Mouse (Mus musculus): Measurements from ENCODE around the gene Arhgap23. TPM values are rescaled to one million over a fixed set of nuclear protein-coding genes. Genes with fewer than 3 reads are reported as not detected.

Gene Arhgap23
- total RNA-seq, 2 experiments from 2014 or later, result 5.9 to 7.5 TPM

DNA sequence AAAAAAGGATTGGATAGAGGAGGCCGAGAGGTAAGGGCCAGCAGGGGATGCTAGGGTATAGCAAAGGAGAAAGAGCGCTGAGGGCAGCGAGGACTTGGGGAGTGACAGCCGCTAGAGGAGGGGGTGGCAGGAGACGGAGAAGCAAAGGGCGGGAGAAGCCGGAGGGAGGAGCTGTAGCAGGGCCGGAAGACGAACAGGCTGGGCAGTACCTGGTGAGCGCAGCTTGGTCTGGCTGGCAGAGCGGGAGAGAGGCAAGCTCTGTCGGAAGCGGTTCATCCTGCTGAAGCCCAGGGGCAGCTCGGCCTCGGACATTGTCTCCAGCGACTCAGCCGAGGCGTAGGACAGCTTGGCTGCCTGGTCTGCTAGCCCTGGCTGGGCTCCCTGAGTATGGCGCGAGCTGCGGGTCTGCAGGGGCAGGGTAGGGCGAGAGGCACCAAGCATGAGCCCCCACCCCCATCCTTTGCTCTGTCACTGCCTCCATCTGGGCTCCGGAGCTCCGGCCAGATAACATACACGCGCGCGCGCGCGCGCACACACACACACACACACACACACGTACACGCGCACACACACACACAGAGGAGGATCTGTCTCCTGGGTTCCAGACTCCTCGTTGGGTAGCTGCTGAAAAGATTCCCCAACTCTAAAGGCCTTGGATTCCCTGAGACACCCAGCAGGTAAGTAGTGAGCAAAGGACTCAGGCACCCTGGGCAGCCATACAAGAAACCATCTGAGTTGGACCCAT lies 121.7 kb downstream of the Arhgap23 start:
- 0 out of 2 replicates have a peak, but pooled peaks have one; percentile 20 for TF ChIP-seq CTCF (IDR thresholded peaks at IDR 0.05)
- peak overlapping the region; percentile 56 for H3K4me3 ChIP-seq
- intact Hi-C loops (cut with DNase I), result no loop called here
- DNase-seq, result no peak
- H3K27ac ChIP-seq, result no peak overlapping the region

DNA sequence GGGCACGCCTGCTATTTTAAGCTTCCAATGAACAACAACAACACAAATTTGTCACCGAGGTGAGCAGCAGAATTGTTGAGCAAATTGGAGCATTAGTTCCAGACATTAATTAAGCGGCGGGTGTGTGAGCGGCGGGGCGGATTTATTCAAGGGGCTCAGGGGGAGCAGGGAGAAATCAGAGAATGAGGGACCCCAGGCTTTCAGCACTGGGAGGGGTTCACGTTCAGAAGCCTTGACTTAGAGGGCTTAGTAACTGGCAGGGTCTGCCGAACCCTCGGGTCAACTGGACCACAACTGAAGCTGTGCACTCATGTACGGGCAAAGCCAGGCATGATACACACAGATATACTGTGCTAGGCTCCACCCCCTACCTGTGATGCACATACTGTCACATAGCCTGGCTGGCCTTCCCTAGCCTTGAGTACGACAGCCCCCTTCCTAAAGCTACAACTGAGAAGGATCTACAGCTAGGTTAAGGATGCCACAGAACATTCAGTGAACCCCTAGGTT lies 122.3 kb downstream of the Arhgap23 start:
- Histone ChIP-seq H3K4me3 (peak overlapping the region; percentile 56; the same call in 1 of the 2 replicates), H3K27ac (no peak overlapping the region)
- intact Hi-C loops (cut with DNase I), result no loop called here
- no peak for DNase-seq
- TF ChIP-seq CTCF (IDR thresholded peaks at IDR 0.05), result no peak

DNA sequence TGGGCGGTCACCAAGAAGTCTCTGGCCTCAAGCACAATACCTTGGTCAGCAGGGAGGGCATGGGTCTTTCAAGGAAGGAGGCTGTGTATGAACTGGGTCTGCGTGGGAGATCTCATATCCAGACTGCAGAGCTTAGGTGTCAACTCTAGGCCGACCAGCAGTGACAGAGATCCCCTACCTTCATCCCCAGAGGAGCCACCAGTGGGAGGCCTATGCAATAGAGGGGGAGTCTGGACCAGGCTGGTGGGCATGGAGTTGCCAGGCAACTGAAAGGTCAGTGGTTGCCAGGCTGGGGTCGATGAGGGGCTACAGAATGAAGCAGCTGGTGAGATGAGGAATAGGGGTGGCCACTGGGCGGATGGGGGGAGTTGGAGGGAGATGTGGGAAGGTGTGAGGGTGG lies 124.3 kb downstream of the Arhgap23 start:
- Histone ChIP-seq H3K4me3 (no peak overlapping the region), H3K27ac (no peak overlapping the region)
- intact Hi-C loops (cut with DNase I), result no loop called here
- TF ChIP-seq CTCF (IDR thresholded peaks at IDR 0.05), result no peak
- DNase-seq, result no peak

DNA sequence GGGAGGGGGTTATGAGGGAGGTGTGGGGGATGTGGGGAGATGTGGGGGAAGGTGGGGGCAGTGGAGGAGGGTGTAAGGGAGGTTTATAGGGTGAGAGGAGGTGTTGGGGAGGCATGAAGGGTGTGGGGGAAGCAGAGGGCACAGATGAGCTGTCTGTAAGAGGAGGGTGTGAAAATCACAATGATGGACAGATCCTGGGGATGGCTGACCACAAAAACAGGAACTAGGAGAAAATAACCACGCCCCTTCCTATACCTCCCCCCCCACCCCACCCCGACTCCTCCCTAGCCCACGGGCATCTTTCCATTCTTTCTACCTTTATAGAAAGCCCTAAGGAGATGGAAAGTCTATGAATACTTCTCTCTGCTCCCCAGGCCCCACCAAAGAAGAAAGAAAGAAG lies 124.8 kb downstream of the Arhgap23 start:
- Histone ChIP-seq H3K27ac (no peak overlapping the region), H3K4me3 (no peak overlapping the region)
- intact Hi-C loops (cut with DNase I), result no loop called here
- no peak for DNase-seq
- no peak for TF ChIP-seq CTCF (IDR thresholded peaks at IDR 0.05)

DNA sequence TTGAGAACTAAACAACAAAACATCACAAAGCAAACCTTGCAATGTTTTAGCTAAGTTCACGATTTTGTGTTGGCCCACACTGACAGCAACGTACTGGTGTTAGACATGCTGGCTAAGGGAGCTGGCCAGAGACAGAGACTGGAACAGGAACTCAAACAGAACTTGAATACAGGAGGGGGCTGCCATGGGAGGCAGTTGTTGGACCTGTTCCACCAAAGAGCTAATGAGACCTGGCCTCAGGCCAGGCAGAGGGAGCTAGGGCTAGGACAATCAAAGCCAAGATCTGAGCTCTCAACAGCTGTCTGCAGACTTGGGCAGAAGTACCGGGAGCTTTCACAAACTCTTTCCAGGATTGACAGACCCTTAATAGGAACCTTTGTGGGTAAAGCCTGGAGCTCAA lies 125.3 kb downstream of the Arhgap23 start:
- intact Hi-C loops (cut with DNase I), result no loop called here
- no peak overlapping the region for H3K27ac ChIP-seq
- no peak for DNase-seq
- H3K4me3 ChIP-seq, result no peak overlapping the region
- no peak for TF ChIP-seq CTCF (IDR thresholded peaks at IDR 0.05)

DNA sequence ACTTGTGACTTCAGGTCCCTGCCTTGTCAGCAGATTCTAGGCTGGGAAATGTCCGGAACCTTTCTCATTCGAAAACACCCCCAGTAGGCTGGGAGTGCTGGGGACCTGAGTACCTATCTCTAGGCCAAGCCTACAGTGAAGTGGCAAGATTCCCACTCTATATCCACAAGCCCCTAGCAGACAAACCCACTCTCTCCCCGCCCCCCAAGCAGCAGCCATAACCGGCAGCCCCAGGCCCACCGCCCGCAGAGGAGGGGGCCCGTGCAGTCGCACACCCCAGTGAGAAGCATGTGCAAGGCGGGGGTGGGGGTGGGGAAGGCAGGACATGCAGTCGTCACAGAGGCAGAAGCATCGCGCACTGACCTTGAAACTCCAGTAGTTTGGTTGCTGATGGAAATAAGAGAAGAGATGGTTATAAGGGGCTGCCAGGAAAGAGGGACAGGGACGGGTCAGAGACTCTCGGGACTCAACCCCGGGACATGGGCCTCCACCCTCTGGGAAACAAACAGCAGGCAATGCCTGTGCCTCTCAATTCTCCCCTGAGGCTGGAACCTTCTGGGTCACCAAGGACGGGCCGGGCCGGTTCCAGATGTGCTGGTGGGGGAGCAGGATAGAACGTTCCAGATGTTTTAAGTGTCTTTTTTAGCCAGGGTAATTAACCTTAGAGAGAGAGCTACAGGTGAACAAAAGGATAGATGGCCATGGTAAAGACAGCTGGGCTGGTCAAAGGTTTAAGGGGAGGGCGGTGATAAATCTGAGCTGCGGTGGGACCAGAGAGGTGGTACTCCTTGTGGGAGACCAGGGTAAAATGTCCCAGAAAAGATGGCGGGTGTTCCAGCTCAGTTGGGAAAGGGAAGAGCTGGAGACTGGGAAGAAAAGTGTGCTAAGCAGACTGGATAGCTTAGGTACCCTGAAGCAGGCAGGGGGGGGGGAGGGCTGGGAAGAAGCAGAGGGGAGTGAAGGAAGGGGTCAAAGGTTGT lies 127.1 kb downstream of the Arhgap23 start:
- TF ChIP-seq CTCF (IDR thresholded peaks at IDR 0.05), result no peak
- no peak for DNase-seq
- intact Hi-C loops (cut with DNase I), result no loop called here
- H3K4me3 ChIP-seq, result no peak overlapping the region
- H3K27ac ChIP-seq, result no peak overlapping the region

DNA sequence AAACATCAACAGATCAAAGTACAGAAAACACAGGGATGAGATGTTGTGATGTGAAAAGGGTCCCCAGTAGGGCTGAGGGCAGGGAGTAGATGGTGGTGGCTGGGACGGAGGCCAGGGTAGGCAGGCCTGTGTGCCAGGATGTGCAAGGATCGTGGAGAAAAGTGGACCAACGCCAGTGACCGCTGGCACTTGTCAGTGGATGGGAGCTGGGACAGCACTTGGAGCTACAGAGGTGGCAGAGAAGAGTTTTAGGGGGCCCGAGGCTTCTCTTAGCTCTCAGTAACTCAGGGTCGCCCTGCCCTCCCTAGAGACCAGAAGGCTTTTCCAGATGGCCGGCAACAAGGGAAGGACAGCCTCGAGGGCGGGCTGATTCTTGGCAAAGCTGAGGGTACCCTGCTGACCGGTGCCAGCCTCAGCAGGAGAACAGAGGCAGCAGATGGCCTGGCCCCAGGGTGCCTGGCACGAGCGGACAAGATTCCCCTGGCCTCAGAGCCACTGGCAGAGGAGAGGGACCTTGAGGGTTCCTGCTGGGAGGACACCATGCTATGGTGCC lies 127.9 kb downstream of the Arhgap23 start:
- peak; percentile 52 for DNase-seq
- intact Hi-C loops (cut with DNase I), result no loop called here
- H3K4me3 ChIP-seq, result no peak overlapping the region

DNA sequence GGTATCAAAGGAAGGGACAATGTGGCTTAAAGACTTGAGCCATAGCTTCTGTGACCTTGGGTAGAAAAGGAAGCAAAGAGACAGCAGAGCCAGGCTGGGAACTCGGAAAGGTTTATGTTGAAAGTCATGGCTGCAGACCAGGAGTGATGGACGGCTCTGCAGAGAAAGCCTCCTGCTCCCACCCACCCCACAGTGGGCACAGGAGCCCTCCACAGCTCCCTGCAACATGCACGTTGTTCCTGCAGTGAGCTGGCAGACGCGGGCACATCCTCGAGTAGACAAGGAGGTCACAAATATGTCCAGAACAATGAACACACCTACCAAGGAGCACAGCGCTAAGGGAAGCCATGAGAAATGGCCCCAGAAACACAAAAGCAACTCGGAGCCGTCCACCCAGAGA lies 128.6 kb downstream of the Arhgap23 start:
- DNase-seq, result no peak
- Histone ChIP-seq H3K4me3 (no peak overlapping the region), H3K27ac (no peak overlapping the region)
- intact Hi-C loops (cut with DNase I), result no loop called here
- TF ChIP-seq CTCF (IDR thresholded peaks at IDR 0.05), result no peak

More for the DNA sequence above, 127.9 kb downstream of the Arhgap23 start:
- no peak for TF ChIP-seq CTCF (IDR thresholded peaks at IDR 0.05)
- no peak overlapping the region for H3K27ac ChIP-seq

DNA sequence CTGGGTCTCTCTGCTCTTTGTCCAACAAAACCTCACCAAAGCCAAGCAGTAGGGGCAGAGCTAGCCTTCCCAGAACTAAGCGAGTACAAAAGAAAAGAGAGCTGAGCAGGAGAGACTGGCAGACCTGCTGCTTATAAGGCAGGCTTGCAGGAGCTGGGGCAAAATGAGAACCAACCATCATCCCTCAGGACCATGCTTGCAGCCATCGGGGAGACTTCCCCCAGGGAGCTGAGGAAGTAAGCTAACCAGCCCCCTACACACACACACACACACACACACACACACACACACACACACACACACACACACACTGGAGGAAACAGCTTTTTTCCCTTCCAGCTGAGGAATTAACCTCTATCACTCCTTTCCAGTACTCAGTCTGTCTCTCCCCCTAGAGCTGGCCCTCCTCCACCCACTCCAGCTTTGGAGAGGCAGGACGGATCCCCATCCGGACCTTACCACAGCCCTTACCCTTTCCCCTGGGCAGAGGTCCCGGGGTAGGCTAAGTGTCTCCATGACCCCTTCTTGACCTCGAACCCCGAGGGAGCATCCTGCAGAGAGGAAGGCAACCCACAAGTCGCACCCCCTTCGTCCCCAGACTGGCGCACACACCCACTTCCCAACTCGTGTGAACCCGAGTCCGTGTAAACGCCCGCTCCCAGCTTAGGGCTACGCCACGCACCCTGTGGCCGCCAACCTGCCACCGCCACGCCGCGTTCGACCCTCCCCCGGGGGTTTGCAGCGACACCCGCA lies 130.7 kb downstream of the Arhgap23 start:
- no peak for TF ChIP-seq CTCF (IDR thresholded peaks at IDR 0.05)
- no peak for DNase-seq
- Histone ChIP-seq H3K27ac (no peak overlapping the region), H3K4me3 (peak overlapping the region; percentile 83)
- intact Hi-C loops (cut with DNase I), result no loop called here

DNA sequence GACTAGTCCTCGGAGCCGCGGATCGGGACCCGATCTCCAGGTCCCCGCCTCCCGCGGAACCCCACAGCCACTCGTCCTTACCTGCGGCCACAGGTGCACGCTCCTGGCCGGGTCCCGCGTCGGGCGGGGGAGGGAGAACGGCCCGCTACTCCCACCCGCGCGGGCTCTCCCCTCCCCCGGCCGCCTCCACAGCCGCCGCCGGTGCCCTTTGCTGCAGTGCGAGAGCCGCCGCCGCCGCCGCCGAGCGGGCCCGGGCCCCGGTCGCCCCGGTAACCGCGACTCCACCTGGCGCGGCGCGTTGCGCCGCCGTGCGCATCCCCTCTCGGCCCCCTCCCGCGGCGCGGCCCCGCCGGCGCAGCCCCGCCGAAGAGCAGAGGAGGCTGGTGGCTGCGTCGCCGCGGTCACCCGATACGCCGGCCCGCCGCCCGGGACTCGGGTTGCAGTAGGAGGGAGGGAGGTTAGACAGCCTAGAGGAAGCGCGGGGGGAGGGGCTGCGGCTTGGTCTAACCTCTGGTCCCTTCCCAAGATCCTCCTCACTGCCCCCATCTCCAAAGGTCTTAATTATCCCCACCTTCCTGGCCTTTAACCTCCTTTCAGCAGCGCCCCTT lies 131.6 kb downstream of the Arhgap23 start:
- intact Hi-C loops (cut with DNase I), result no loop called here
- DNase-seq, result peak; percentile 89
- H3K27ac ChIP-seq, result peak overlapping the region; percentile 49; the same call in 1 of the 2 replicates
- no peak for TF ChIP-seq CTCF (IDR thresholded peaks at IDR 0.05)
- H3K4me3 ChIP-seq, result peak overlapping the region; percentile 83

DNA sequence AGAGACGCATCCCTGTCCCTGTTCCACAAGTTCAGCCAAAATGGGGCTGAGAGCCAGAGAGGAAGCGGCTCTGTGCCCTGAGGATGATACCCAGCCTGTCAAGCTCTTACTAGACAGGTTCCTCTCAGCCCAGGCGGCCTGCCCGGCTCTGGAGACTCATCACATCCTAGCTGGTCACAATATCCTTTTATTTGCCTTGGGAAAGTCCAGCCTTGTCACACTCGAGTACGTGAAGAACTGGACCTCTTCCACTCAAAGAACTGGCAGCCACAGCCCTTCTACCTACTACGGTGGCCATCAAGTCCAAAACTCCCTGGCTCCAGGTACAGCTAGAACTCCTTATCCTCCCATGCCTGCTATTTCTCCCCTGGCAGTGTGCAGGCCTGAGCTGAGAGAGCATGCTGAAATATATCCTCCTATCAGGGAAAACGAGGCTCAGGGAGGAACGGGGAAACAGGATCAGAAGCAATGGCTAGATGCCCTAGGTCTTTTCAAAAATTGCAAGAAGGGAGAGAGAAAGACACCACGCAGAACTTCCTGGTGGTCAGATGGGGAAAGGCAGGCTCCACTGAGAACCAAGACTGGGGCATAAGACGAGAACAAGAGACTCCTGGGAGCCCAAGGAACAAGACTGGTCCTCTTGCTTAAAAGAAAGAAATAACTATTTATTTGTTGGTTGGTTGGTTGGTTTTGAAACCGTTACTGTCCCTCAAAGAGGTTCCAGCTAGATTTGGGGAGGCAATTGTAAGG lies 132.8 kb downstream of the Arhgap23 start:
- intact Hi-C loops (cut with DNase I), result no loop called here
- no peak for DNase-seq
- Histone ChIP-seq H3K27ac (no peak overlapping the region), H3K4me3 (no peak overlapping the region)
- TF ChIP-seq CTCF (IDR thresholded peaks at IDR 0.05), result no peak
